Mouse (Mus musculus) liver, embryonic 14.5 days (tissue): Measurements from ENCODE around the gene Olfr1170. TPM values are rescaled to one million over a fixed set of nuclear protein-coding genes. Genes with fewer than 3 reads are reported as not detected.

Experiments
- ATAC-seq: fragments of 200-750 bp; cut with Nextera tagmentation; 2 replicates; pipeline ENCODE4 v1.8.0; 2017; ENCODE audit warnings: moderate number of reproducible peaks, mild to moderate bottlenecking, moderate library complexity; ENCODE audit not compliant: insufficient read depth
- DNase-seq, 3 experiments: peaks; one replicate each; pipeline ENCODE4 v3.0.0-alpha.2; 2012 to 2013; ENCODE audit warnings: low read depth in 3 of 3, low spot score in 3 of 3
- H3K27ac ChIP-seq: fragments of 300-500 bp; sonication (generic); 2 replicates; pipeline ENCODE4 v1.5.1; 2014; ENCODE audit warnings: moderate library complexity, mild to moderate bottlenecking, control low read depth, inconsistent platforms
- H3K27me3 ChIP-seq: fragments of 300-500 bp; sonication (generic); 2 replicates; pipeline ENCODE4 v1.6.1; 2014; ENCODE audit warnings: mild to moderate bottlenecking, low read length, moderate library complexity; ENCODE audit not compliant: control insufficient read depth, insufficient read depth
- H3K36me3 ChIP-seq: fragments of 300-500 bp; sonication (generic); replicated peaks from 2 replicates; pipeline ENCODE4 v1.6.1; 2014; ENCODE audit warnings: low read depth; ENCODE audit not compliant: control insufficient read depth, insufficient read depth
- H3K4me1 ChIP-seq, 2 experiments: fragments of 200-500 bp in 1 of 2; fragments of 300-500 bp in 1 of 2; sonication (generic) in 1 of 2; replicated peaks; 2 replicates each; pipeline ENCODE4 v1.6.1; 2012 to 2014; ENCODE audit warnings: antibody characterized with exemption in 1 of 2, inconsistent platforms in 1 of 2, low read length in 1 of 2; ENCODE audit not compliant: control insufficient read depth in 2 of 2, insufficient read depth in 2 of 2
- H3K4me2 ChIP-seq: fragments of 300-500 bp; sonication (generic); 2 replicates; pipeline ENCODE4 v1.6.1; 2014; ENCODE audit warnings: low read depth, mild to moderate bottlenecking, control low read depth, moderate library complexity
- H3K4me3 ChIP-seq, 2 experiments: fragments of 200-500 bp in 1 of 2; fragments of 300-500 bp in 1 of 2; sonication (generic) in 1 of 2; 2 replicates each; pipeline ENCODE4 v1.5.1; 2012 to 2014; ENCODE audit warnings: low read depth in 2 of 2, low read length in 2 of 2, mild to moderate bottlenecking in 2 of 2, control low read depth in 1 of 2, inconsistent platforms in 1 of 2, moderate library complexity in 1 of 2; ENCODE audit not compliant: insufficient read depth in 1 of 2
- H3K9ac ChIP-seq: fragments of 300-500 bp; sonication (generic); replicated peaks from 2 replicates; pipeline ENCODE4 v1.6.1; 2014; ENCODE audit warnings: mild to moderate bottlenecking, control low read depth, moderate library complexity
- H3K9me3 ChIP-seq: fragments of 300-500 bp; sonication (generic); 2 replicates; pipeline ENCODE4 v1.6.1; 2016; ENCODE audit warnings: low read length, mixed read lengths; ENCODE audit not compliant: control insufficient read depth
- CTCF ChIP-seq: IDR thresholded peaks from 2 replicates; pipeline ENCODE4 v1.5.1; 2016; ENCODE audit warnings: antibody characterized with exemption, low read depth, control low read depth
- EP300 ChIP-seq: IDR thresholded peaks from 2 replicates; pipeline ENCODE4 v1.6.1; 2016; ENCODE audit warnings: antibody characterized with exemption, low read depth
- WGBS: fragments of 180-500 bp; shearing (Covaris S2); extraction: QIAGEN DNeasy Blood & Tissue Kit; methylation state at CpG from one replicate; pipeline ENCODE4 v1.1.7; 2014; ENCODE audit not compliant: insufficient replicate concordance; 5-methylcytosine and 5-hydroxymethylcytosine counted together
- polyA plus RNA-seq, 2 experiments: library from polyadenylated mRNA; depleted of rRNA in 1 of 2; stranded (reverse) in 1 of 2; unstranded in 1 of 2; fragments of >200 nt; fragmentation: Nextera tagmentation in 1 of 2; extraction: Ambion mirVana in 1 of 2; gene quantifications; 2 replicates each; pipeline versions ENCODE4 v1.2.1 to v1.2.3; 2012 to 2014

Gene Olfr1170
- polyA plus RNA-seq (2012; rRNA removed) (not detected in 2 replicates), polyA plus RNA-seq (2014; fragmentation: Nextera tagmentation; extraction: Ambion mirVana) (not detected in 2 replicates)

- no peak within 1 kb of the TSS for H3K4me3 ChIP-seq
- no peak for ATAC-seq
- no peaks in the 10 kb centered on the region for H3K36me3 ChIP-seq
- TF ChIP-seq CTCF (no peak), EP300 (no peak)
- H3K27me3 ChIP-seq, result no peaks in the 10 kb centered on the region
- no peak for DNase-seq
- no peaks in the 10 kb centered on the region for H3K9me3 ChIP-seq
- H3K27ac ChIP-seq, result no peak within 1 kb of the TSS
- no peak within 1 kb of the TSS for H3K9ac ChIP-seq
- no peaks in the 10 kb centered on the region for H3K4me1 ChIP-seq
- H3K4me2 ChIP-seq, result no peak within 1 kb of the TSS
- WGBS, result 66% methylated on average over 1 of the region's 1 CpGs
These were observed at the start of gene Olfr1170 for GRCm38 (mm10) chr2:88228234-88228633. Gene Olfr1170, minus strand, starts transcription at chr2:88228334.

DNA sequence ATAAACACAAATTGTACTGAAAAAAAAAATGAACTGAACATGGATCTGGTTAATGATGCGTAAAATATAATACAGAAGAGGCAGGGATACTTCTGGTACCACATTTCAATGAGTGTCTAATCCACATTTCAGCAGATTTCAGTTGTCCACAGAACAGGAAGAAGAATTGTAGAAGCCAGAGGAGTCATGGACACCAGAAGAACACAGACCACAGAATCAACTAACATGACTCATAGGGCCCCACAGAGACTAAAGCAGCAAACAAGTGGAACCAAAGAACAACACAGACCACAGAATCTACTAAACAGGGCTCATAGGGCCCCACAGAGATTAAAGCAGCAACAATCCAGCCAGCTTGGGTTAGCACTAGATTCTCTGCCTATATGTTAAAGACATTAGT is 7.3 kb downstream of the Olfr1170 start:
- H3K9ac ChIP-seq, result no peak overlapping the region
- no peak overlapping the region for H3K27ac ChIP-seq
- no peaks in the 10 kb centered on the region for H3K36me3 ChIP-seq
- no peaks in the 10 kb centered on the region for H3K9me3 ChIP-seq
- TF ChIP-seq EP300 (no peak), CTCF (no peak)
- H3K4me3 ChIP-seq, result no peak overlapping the region
- H3K27me3 ChIP-seq, result no peaks in the 10 kb centered on the region
- ATAC-seq (no peak), DNase-seq (no peak)
- 73% methylated on average over 1 of the region's 1 CpGs for WGBS
- H3K4me2 ChIP-seq, result no peak overlapping the region
- no peaks in the 10 kb centered on the region for H3K4me1 ChIP-seq

DNA sequence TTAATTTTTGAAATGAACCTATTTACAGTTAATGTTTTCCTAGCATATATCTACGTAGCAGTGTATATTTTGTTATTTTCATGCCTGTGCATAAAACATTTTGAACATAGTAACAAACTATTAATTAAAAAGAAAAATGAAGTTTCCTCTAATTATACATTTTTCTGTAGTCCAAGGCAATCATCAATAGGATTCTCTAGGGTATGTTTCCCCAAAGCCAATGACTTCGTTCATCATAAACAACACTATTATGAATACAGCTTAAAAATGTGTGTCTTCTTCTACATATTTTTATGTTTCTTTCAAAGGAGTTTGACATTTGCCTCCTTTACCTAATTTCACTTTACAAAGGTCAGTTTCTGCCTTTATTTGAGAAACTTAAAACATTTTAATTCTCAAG is 46.6 kb downstream of the Olfr1170 start, which contains the start of gene Olfr1168:
Gene Olfr1168 (plus strand): TSS at position 301 of the 400 bp plus-strand sequence.
- H3K4me2 ChIP-seq, result no peak within 1 kb of the TSS
- no peak for ATAC-seq
- no peak within 1 kb of the TSS for H3K4me3 ChIP-seq
- TF ChIP-seq EP300 (no peak), CTCF (no peak)
- H3K27ac ChIP-seq, result no peak within 1 kb of the TSS
- no peak within 1 kb of the TSS for H3K9ac ChIP-seq
- no peaks in the 10 kb centered on the region for H3K9me3 ChIP-seq
- 62% methylated on average over 2 of the region's 2 CpGs for WGBS
- DNase-seq, result no peak
- no peaks in the 10 kb centered on the region for H3K27me3 ChIP-seq
- H3K36me3 ChIP-seq, result no peaks in the 10 kb centered on the region
- H3K4me1 ChIP-seq, result no peaks in the 10 kb centered on the region

Other genes with a start within 250 kb of the Olfr1170 start
- gene Olfr1158, start 238.2 kb downstream of the Olfr1170 start, polyA plus RNA-seq (2012; rRNA removed), result not detected in 2 replicates
- gene Olfr1158, start 238.2 kb downstream of the Olfr1170 start, polyA plus RNA-seq (2014; fragmentation: Nextera tagmentation; extraction: Ambion mirVana), result not detected in 2 replicates
- not detected in 2 replicates for gene Olfr1160, start 220.1 kb downstream of the Olfr1170 start, polyA plus RNA-seq (2012; rRNA removed)
- gene Olfr1160, start 220.1 kb downstream of the Olfr1170 start, polyA plus RNA-seq (2014; fragmentation: Nextera tagmentation; extraction: Ambion mirVana), result not detected in 2 replicates
- not detected in 2 replicates for gene Olfr1161, start 205.6 kb downstream of the Olfr1170 start, polyA plus RNA-seq (2012; rRNA removed)
- gene Olfr1161, start 205.6 kb downstream of the Olfr1170 start, polyA plus RNA-seq (2014; fragmentation: Nextera tagmentation; extraction: Ambion mirVana), result not detected in 2 replicates
- gene Olfr73, start 190.6 kb downstream of the Olfr1170 start, polyA plus RNA-seq (2012; rRNA removed), result not detected in 2 replicates
- not detected in 2 replicates for gene Olfr73, start 190.6 kb downstream of the Olfr1170 start, polyA plus RNA-seq (2014; fragmentation: Nextera tagmentation; extraction: Ambion mirVana)
- not detected in 2 replicates for gene Olfr1162, start 177.2 kb downstream of the Olfr1170 start, polyA plus RNA-seq (2012; rRNA removed)
- gene Olfr1162, start 177.2 kb downstream of the Olfr1170 start, polyA plus RNA-seq (2014; fragmentation: Nextera tagmentation; extraction: Ambion mirVana), result not detected in 2 replicates
- gene Olfr1163, start 156.5 kb downstream of the Olfr1170 start, polyA plus RNA-seq (2012; rRNA removed), result not detected in 2 replicates
- not detected in 2 replicates for gene Olfr1163, start 156.5 kb downstream of the Olfr1170 start, polyA plus RNA-seq (2014; fragmentation: Nextera tagmentation; extraction: Ambion mirVana)
- not detected in 2 replicates for gene Olfr1164, start 134.4 kb downstream of the Olfr1170 start, polyA plus RNA-seq (2012; rRNA removed)
- not detected in 2 replicates for gene Olfr1164, start 134.4 kb downstream of the Olfr1170 start, polyA plus RNA-seq (2014; fragmentation: Nextera tagmentation; extraction: Ambion mirVana)
- gene Olfr1166, start 100.1 kb downstream of the Olfr1170 start, polyA plus RNA-seq (2012; rRNA removed), result not detected in 2 replicates
- gene Olfr1166, start 100.1 kb downstream of the Olfr1170 start, polyA plus RNA-seq (2014; fragmentation: Nextera tagmentation; extraction: Ambion mirVana), result not detected in 2 replicates
- not detected in 2 replicates for gene Olfr1167, start 73.1 kb downstream of the Olfr1170 start, polyA plus RNA-seq (2012; rRNA removed)
- gene Olfr1167, start 73.1 kb downstream of the Olfr1170 start, polyA plus RNA-seq (2014; fragmentation: Nextera tagmentation; extraction: Ambion mirVana), result not detected in 2 replicates
- not detected in 2 replicates for gene Olfr1168, start 46.5 kb downstream of the Olfr1170 start, polyA plus RNA-seq (2012; rRNA removed)
- not detected in 2 replicates for gene Olfr1168, start 46.5 kb downstream of the Olfr1170 start, polyA plus RNA-seq (2014; fragmentation: Nextera tagmentation; extraction: Ambion mirVana)
- not detected in 2 replicates for gene Olfr1173, start 51.5 kb upstream of the Olfr1170 start, polyA plus RNA-seq (2012; rRNA removed)
- gene Olfr1173, start 51.5 kb upstream of the Olfr1170 start, polyA plus RNA-seq (2014; fragmentation: Nextera tagmentation; extraction: Ambion mirVana), result not detected in 2 replicates
- not detected in 2 replicates for gene Olfr1174-ps, start 86.8 kb upstream of the Olfr1170 start, polyA plus RNA-seq (2012; rRNA removed)
- not detected in 2 replicates for gene Olfr1174-ps, start 86.8 kb upstream of the Olfr1170 start, polyA plus RNA-seq (2014; fragmentation: Nextera tagmentation; extraction: Ambion mirVana)
- gene Olfr1175-ps, start 98.9 kb upstream of the Olfr1170 start, polyA plus RNA-seq (2012; rRNA removed), result not detected in 2 replicates
- not detected in 2 replicates for gene Olfr1175-ps, start 98.9 kb upstream of the Olfr1170 start, polyA plus RNA-seq (2014; fragmentation: Nextera tagmentation; extraction: Ambion mirVana)
- not detected in 2 replicates for gene Olfr1176, start 108.4 kb upstream of the Olfr1170 start, polyA plus RNA-seq (2012; rRNA removed)
- not detected in 2 replicates for gene Olfr1176, start 108.4 kb upstream of the Olfr1170 start, polyA plus RNA-seq (2014; fragmentation: Nextera tagmentation; extraction: Ambion mirVana)
- gene Olfr1177-ps, start 118.2 kb upstream of the Olfr1170 start, polyA plus RNA-seq (2012; rRNA removed), result not detected in 2 replicates
- not detected in 2 replicates for gene Olfr1177-ps, start 118.2 kb upstream of the Olfr1170 start, polyA plus RNA-seq (2014; fragmentation: Nextera tagmentation; extraction: Ambion mirVana)
- not detected in 2 replicates for gene Olfr1178, start 158.7 kb upstream of the Olfr1170 start, polyA plus RNA-seq (2012; rRNA removed)
- gene Olfr1178, start 158.7 kb upstream of the Olfr1170 start, polyA plus RNA-seq (2014; fragmentation: Nextera tagmentation; extraction: Ambion mirVana), result not detected in 2 replicates
- not detected in 2 replicates for gene Olfr1179, start 178.1 kb upstream of the Olfr1170 start, polyA plus RNA-seq (2012; rRNA removed)
- not detected in 2 replicates for gene Olfr1179, start 178.1 kb upstream of the Olfr1170 start, polyA plus RNA-seq (2014; fragmentation: Nextera tagmentation; extraction: Ambion mirVana)
- gene Olfr1180, start 190.8 kb upstream of the Olfr1170 start, polyA plus RNA-seq (2012; rRNA removed), result not detected in 2 replicates
- gene Olfr1180, start 190.8 kb upstream of the Olfr1170 start, polyA plus RNA-seq (2014; fragmentation: Nextera tagmentation; extraction: Ambion mirVana), result not detected in 2 replicates
- gene Olfr1181, start 197.8 kb upstream of the Olfr1170 start, polyA plus RNA-seq (2012; rRNA removed), result not detected in 2 replicates
- not detected in 2 replicates for gene Olfr1181, start 197.8 kb upstream of the Olfr1170 start, polyA plus RNA-seq (2014; fragmentation: Nextera tagmentation; extraction: Ambion mirVana)
- gene Gm13757, start 220.8 kb upstream of the Olfr1170 start, polyA plus RNA-seq (2012; rRNA removed), result not detected in 2 replicates
- gene Gm13757, start 220.8 kb upstream of the Olfr1170 start, polyA plus RNA-seq (2014; fragmentation: Nextera tagmentation; extraction: Ambion mirVana), result not detected in 2 replicates
- gene Olfr1183, start 226.5 kb upstream of the Olfr1170 start, polyA plus RNA-seq (2012; rRNA removed), result not detected in 2 replicates
- not detected in 2 replicates for gene Olfr1183, start 226.5 kb upstream of the Olfr1170 start, polyA plus RNA-seq (2014; fragmentation: Nextera tagmentation; extraction: Ambion mirVana)